Mouse (Mus musculus) liver, adult 2 months (tissue): ENCODE data around the gene Pxt1. TPM values are rescaled to one million over a fixed set of nuclear protein-coding genes. Genes with fewer than 3 reads are reported as not detected.

Source experiments
- DNase-seq: peaks from one replicate; pipeline ENCODE4 v3.0.0-alpha.2; 2011; ENCODE audit warnings: low read depth, low spot score; ENCODE audit errors: extremely low read depth
- H3K27ac ChIP-seq: fragments of 200-500 bp; replicated peaks from 2 replicates; pipeline ENCODE4 v1.5.1; 2012; ENCODE audit warnings: low read depth, mild to moderate bottlenecking, control low read depth, inconsistent platforms, low read length; ENCODE audit not compliant: insufficient read depth
- H3K27me3 ChIP-seq: fragments of 200-500 bp; 2 replicates; pipeline ENCODE4 v1.6.1; 2012; ENCODE audit warnings: mild to moderate bottlenecking, moderate library complexity, low read length, inconsistent platforms; ENCODE audit not compliant: control insufficient read depth, insufficient read depth
- H3K36me3 ChIP-seq: fragments of 200-500 bp; 2 replicates; pipeline ENCODE4 v1.6.1; 2012; ENCODE audit warnings: low read length, inconsistent platforms; ENCODE audit not compliant: control insufficient read depth, insufficient read depth
- H3K4me1 ChIP-seq: fragments of 200-500 bp; 2 replicates; pipeline ENCODE4 v1.6.1; 2011; ENCODE audit warnings: low read length; ENCODE audit not compliant: control insufficient read depth, insufficient read depth
- H3K4me3 ChIP-seq: fragments of 200-500 bp; 2 replicates; pipeline ENCODE4 v1.5.1; 2011; ENCODE audit warnings: low read depth, mild to moderate bottlenecking, control low read depth, low read length, moderate library complexity; ENCODE audit not compliant: insufficient read depth
- H3K79me2 ChIP-seq: fragments of 200-500 bp; 2 replicates; pipeline ENCODE4 v1.6.1; 2012; ENCODE audit warnings: inconsistent platforms, mild to moderate bottlenecking, low read length, moderate library complexity; ENCODE audit not compliant: control insufficient read depth, insufficient read depth
- H3K9ac ChIP-seq: fragments of 200-500 bp; 2 replicates; pipeline ENCODE4 v1.6.1; 2012; ENCODE audit warnings: low read depth, mild to moderate bottlenecking, control low read depth, inconsistent platforms, low read length
- CTCF ChIP-seq: fragments of 200-500 bp; IDR thresholded peaks from 2 replicates; pipeline ENCODE4 v1.5.1; 2011; ENCODE audit warnings: low read depth, low read length, control low read depth
- POLR2A ChIP-seq: fragments of 200-500 bp; IDR thresholded peaks from 2 replicates; pipeline ENCODE4 v1.6.1; 2011; ENCODE audit warnings: low read length, control low read depth; ENCODE audit not compliant: insufficient read depth; ENCODE audit errors: extremely low read depth
- WGBS: fragments of 180-500 bp; shearing (Covaris S2); methylation state at CpG from one replicate; pipeline ENCODE4 v1.1.7; 2018; 5-methylcytosine and 5-hydroxymethylcytosine counted together
- polyA plus RNA-seq: library from polyadenylated mRNA; depleted of rRNA; stranded (reverse); fragments of >200 nt; gene quantifications from 2 replicates; pipeline ENCODE4 v1.2.3, GENCODE M21; 2012
- total RNA-seq: library from RNA; depleted of rRNA; stranded (reverse); fragments of >200 nt; gene quantifications from 2 replicates; pipeline ENCODE4 v1.2.3, GENCODE M21; 2014

The Pxt1 gene
- total and polyA plus RNA-seq, 2 experiments = not detected

DNA sequence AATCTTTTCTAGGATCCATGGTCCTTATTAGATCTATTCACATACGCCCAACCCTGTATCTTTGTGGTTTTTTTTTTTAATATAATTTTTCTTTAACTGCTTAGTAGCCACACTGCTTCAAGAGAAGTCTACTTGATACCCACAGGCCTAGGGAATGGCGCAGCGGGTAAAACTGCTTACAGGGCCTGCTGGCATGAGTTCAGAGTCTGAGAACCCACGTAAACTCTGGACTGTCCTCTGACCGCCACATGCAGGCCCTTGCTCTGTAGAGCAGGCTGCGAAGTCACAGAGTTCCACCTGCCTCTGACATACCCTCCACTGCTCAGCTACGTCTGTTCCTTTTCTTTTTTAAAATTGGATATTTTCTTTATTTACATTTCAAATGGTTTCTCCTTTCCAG, 841 bp upstream of the Pxt1 start:
- Histone ChIP-seq H3K79me2 (no peaks in the 10 kb centered on the region), H3K4me3 (no peak overlapping the region), H3K4me1 (no peaks in the 10 kb centered on the region), H3K27ac (no peak overlapping the region), H3K9ac (no peak overlapping the region), H3K36me3 (no peaks in the 10 kb centered on the region), H3K27me3 (no peaks in the 10 kb centered on the region)
- DNase-seq = peak; percentile 47
- WGBS = 89% methylated on average over 7 of the region's 7 CpGs
- no peak for TF ChIP-seq POLR2A
- TF ChIP-seq CTCF = no peak

DNA sequence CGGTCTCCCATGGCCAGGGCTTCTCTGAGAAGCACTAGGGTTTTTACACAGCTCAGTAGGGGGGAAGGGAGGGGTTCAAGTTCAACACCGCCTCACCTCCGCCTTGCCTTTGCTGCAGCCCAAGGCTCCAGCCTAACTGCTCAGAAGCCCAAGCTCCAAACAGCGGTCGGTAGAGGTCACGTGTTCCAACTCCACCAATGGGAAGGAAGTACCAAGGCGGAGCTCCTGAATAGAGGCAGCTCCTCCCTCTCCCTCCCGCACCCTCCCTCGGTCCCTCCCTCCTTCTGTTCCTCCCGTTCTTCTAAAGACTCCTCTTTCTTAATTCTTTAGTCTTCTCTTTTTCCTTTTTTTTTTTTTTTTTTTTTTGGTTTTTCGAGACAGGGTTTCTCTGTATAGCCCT, 1.5 kb downstream of the Pxt1 start:
- Histone ChIP-seq H3K36me3 (no peaks in the 10 kb centered on the region), H3K27ac (no peak overlapping the region), H3K27me3 (no peaks in the 10 kb centered on the region), H3K79me2 (no peaks in the 10 kb centered on the region), H3K9ac (no peak overlapping the region), H3K4me3 (no peak overlapping the region), H3K4me1 (no peaks in the 10 kb centered on the region)
- 85% methylated on average over 10 of the region's 11 CpGs for WGBS
- no peak for TF ChIP-seq POLR2A
- TF ChIP-seq CTCF = no peak
- DNase-seq = no peak

- Histone ChIP-seq H3K79me2 (no peaks in the 10 kb centered on the region), H3K9ac (no peak overlapping the region), H3K27me3 (no peaks in the 10 kb centered on the region), H3K36me3 (no peaks in the 10 kb centered on the region), H3K27ac (no peak overlapping the region), H3K4me3 (no peak overlapping the region), H3K4me1 (no peaks in the 10 kb centered on the region; the same call in 1 of the 2 replicates)
- whole genome bisulfite sequencing = 92% methylated on average over 25 of the region's 25 CpGs
- no peak for DNase-seq
- no peak for TF ChIP-seq CTCF
- TF ChIP-seq POLR2A = no peak
These were observed 2.7 kb downstream of the Pxt1 start for GRCm38 (mm10) chr17:28940776-28941555.

DNA sequence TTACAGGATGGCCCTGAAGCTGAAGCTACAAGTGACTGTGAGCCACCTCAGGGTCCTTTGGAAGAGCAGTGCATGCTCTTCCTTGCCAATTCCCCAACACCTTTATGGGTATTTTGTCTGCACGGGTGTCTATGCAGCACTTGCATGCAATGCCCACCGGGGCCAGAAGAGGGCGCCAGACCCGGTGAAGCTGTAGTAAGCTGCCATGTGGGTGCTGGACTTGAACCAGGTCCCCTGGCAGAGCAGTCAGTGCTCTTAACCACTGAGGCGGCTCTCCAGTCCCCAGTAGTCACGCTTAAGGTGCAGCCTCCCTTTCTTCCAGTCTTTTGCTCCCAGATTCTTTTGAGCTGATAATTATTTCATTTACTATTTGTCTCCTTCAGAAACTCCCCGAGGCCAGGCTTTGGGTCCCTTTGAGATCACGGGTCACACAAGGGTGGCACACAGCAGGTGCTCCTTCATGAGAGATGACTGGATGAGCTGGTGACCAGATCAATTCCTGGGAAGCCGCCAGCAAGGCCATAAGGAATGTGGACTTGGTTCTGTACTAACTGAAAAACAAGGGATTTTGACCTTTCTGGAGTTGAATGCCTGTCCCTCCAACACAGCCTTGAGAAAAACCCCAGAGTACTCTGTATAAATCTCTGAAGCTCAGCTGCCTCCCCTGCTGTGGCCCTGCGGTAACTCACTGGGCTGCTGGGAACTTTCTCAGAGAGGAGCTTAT, 6.9 kb downstream of the Pxt1 start:
- no peak overlapping the region for H3K4me3 ChIP-seq
- H3K4me1 ChIP-seq = no peaks in the 10 kb centered on the region; the same call in 1 of the 2 replicates
- WGBS = 53% methylated on average over 10 of the region's 10 CpGs
- TF ChIP-seq POLR2A = no peak
- TF ChIP-seq CTCF = peak; percentile 88
- peak overlapping the region; percentile 28; the same call in 1 of the 2 replicates for H3K27ac ChIP-seq
- H3K27me3 ChIP-seq = no peaks in the 10 kb centered on the region
- peak; percentile 88 for DNase-seq
- H3K36me3 ChIP-seq = no peaks in the 10 kb centered on the region
- H3K79me2 ChIP-seq = no peaks in the 10 kb centered on the region
- H3K9ac ChIP-seq = no peak overlapping the region

DNA sequence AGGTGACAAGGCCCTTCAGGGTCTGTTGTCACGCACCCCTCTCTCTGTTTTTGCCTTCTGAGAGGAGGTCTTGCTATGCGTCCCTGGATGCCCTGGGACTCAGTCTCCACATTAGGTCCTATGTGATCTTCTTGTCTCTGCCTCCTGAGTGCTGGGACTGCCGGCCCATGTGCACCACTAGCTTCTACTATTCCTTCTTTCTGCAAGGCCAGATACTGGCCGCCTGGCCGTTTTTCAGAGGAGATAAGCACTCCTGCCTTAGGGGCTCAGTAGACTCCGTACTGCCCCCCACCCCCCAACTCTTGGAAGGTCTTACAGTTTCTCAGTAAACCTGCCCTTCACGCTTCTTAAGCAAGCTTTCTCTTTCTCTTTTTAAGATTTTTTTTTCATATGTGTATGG, 7.5 kb downstream of the Pxt1 start:
- Histone ChIP-seq H3K9ac (no peak overlapping the region), H3K36me3 (no peaks in the 10 kb centered on the region), H3K79me2 (no peaks in the 10 kb centered on the region), H3K27me3 (no peaks in the 10 kb centered on the region), H3K27ac (no peak overlapping the region), H3K4me1 (no peaks in the 10 kb centered on the region; the same call in 1 of the 2 replicates), H3K4me3 (no peak overlapping the region)
- DNase-seq = no peak
- WGBS = 88% methylated on average over 7 of the region's 7 CpGs
- TF ChIP-seq CTCF = no peak
- TF ChIP-seq POLR2A = no peak
